Mouse (Mus musculus): ENCODE results near the gene Esam.

DNA sequence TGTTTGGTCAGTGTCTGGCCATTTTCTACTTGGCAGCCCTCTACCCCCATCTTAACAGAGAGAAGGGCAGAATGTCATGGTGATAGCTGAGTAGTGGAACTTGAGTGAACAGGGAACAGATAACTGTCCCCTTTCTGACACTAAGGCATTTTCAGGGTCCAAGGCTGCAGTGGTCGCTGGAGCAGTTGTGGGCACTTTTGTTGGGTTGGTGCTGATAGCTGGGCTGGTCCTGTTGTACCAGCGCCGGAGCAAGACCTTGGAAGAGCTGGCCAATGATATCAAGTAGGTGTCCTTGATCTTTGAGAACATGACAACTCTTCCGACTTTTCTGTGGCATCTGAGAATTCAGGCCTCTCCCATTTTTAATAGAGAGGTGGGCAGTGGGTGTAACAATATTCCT, 9.0 kb downstream of the Esam start:
- no peak for TF ChIP-seq GATA1 (IDR thresholded peaks at IDR 0.05; ENCODE audit: borderline replicate concordance, low read length)
- TF ChIP-seq FLI1 (IDR thresholded peaks at IDR 0.05; ENCODE audit: low read length): no peak

Measured in megakaryocyte, embryonic 14.5 days (primary cell).